12 mouse cellular contexts compared by ENCODE assay signal in genomic region chr4:144903088-144903487, GRCm38 (mm10). TPM values are rescaled to one million over a fixed set of nuclear protein-coding genes. Genes with fewer than 3 reads are reported as not detected.
DNase-seq lines count a peak whose midpoint lies in the region; ATAC-seq and TF ChIP-seq lines count a peak whose summit lies in the region.
"Had no signal": no experiment of that assay in that cellular context is flagged by ENCODE, and none has a peak within 500 bp of the region (broad histone marks: within the 10 kb centered on the region; RNA-seq: fewer than 3 reads in every experiment).

No protein-coding gene starts in this region.

- H3K4me2 ChIP-seq in lung, embryonic 16.5 days (ENCODE audit: low read depth, low read length), result no peak overlapping the region
- H3K4me2 ChIP-seq in liver, embryonic 13.5 days, result no peak overlapping the region
- no peak overlapping the region for H3K4me2 ChIP-seq in stomach, embryonic 16.5 days (ENCODE audit: low read depth, low read length)
- H3K4me2 ChIP-seq: forebrain, embryonic 12.5 days; limb, embryonic 15.5 days had no signal

- no peak overlapping the region for H3K9ac ChIP-seq in lung, embryonic 16.5 days (ENCODE audit: low read length)
- no peak overlapping the region for H3K9ac ChIP-seq in liver, embryonic 13.5 days
- H3K9ac ChIP-seq in stomach, embryonic 16.5 days (ENCODE audit: low read length), result no peak overlapping the region
- H3K9ac ChIP-seq: forebrain, embryonic 12.5 days; limb, embryonic 15.5 days had no signal

- no peak for TF ChIP-seq POLR2A in lung, adult 2 months (IDR thresholded peaks at IDR 0.05; ENCODE audit: borderline replicate concordance, extremely low read depth, low read depth, low read length)

- peaks cover 5% of the 10 kb centered on the region; the same call in 1 of the 2 replicates for H3K36me3 ChIP-seq in lung, embryonic 16.5 days (ENCODE audit: control insufficient read depth, insufficient read depth, low read length)
- peaks cover 8% of the 10 kb centered on the region for H3K36me3 ChIP-seq in liver, embryonic 13.5 days
- H3K36me3 ChIP-seq in stomach, embryonic 16.5 days (ENCODE audit: control insufficient read depth, insufficient read depth, low read length), result no peaks in the 10 kb centered on the region
- H3K36me3 ChIP-seq: forebrain, embryonic 12.5 days; G1E had no signal

- WGBS in lung, embryonic 16.5 days, result 83% methylated on average over 1 of the region's 1 CpGs
- WGBS in lung, adult 2 months, result 70% methylated on average over 1 of the region's 1 CpGs
- 28% methylated on average over 1 of the region's 1 CpGs for WGBS in liver, embryonic 13.5 days (ENCODE audit: insufficient replicate concordance)
- 73% methylated on average over 1 of the region's 1 CpGs for WGBS in stomach, embryonic 16.5 days

- no peak for TF ChIP-seq CTCF in lung, adult 2 months (IDR thresholded peaks at IDR 0.05; ENCODE audit: insufficient read depth, low read length)

- peaks cover 41% of the 10 kb centered on the region for H3K4me1 ChIP-seq in lung, embryonic 16.5 days (replicated peaks; ENCODE audit: control insufficient read depth, insufficient read depth, low read length)
- H3K4me1 ChIP-seq in lung, adult 2 months (ENCODE audit: control insufficient read depth, insufficient read depth, low read length), result peaks cover 70% of the 10 kb centered on the region
- peaks cover 96% of the 10 kb centered on the region for H3K4me1 ChIP-seq in liver, embryonic 13.5 days (replicated peaks)
- H3K4me1 ChIP-seq in stomach, embryonic 16.5 days (ENCODE audit: control insufficient read depth, insufficient read depth, low read length), result peaks cover 55% of the 10 kb centered on the region
- H3K4me1 ChIP-seq: forebrain, embryonic 12.5 days had no signal

- no peaks in the 10 kb centered on the region for H3K27me3 ChIP-seq in lung, embryonic 16.5 days (ENCODE audit: control insufficient read depth, insufficient read depth, low read depth, low read length)
- no peaks in the 10 kb centered on the region for H3K27me3 ChIP-seq in liver, embryonic 13.5 days
- no peaks in the 10 kb centered on the region for H3K27me3 ChIP-seq in stomach, embryonic 16.5 days (ENCODE audit: control insufficient read depth, insufficient read depth, low read length)
- H3K27me3 ChIP-seq: forebrain, embryonic 12.5 days; limb, embryonic 15.5 days had no signal

- peak; percentile 3 for DNase-seq in kidney, adult 18-20 months
- DNase-seq in kidney, adult 11 months, result no peak
- no peak for DNase-seq in lung, adult 2 months
- DNase-seq in liver, embryonic 13.5 days, result no peak
- no peak for DNase-seq in urinary bladder, postnatal 25 days (ENCODE audit: low spot score)
- DNase-seq: cerebellum, adult 2 months; right cerebral cortex, postnatal 25 days had no signal

- no peak for ATAC-seq in lung, embryonic 16.5 days (ENCODE audit: low read depth)
- no peak for ATAC-seq in liver, embryonic 13.5 days (ENCODE audit: low read depth)
- no peak for ATAC-seq in stomach, embryonic 16.5 days (ENCODE audit: insufficient read depth, low FRiP score)

- 0 out of 2 replicates have a peak, but pooled peaks cover 3% of the 10 kb centered on the region for H3K9me3 ChIP-seq in lung, embryonic 16.5 days (ENCODE audit: control insufficient read depth, low read length)
- no peaks in the 10 kb centered on the region for H3K9me3 ChIP-seq in liver, embryonic 13.5 days (replicated peaks)
- no peaks in the 10 kb centered on the region for H3K9me3 ChIP-seq in stomach, embryonic 16.5 days (replicated peaks; ENCODE audit: control insufficient read depth, low read length)
- H3K9me3 ChIP-seq: forebrain, embryonic 12.5 days; G1E; limb, embryonic 15.5 days had no signal

- no peak overlapping the region for H3K4me3 ChIP-seq in lung, embryonic 16.5 days (ENCODE audit: low read length)
- H3K4me3 ChIP-seq in lung, adult 2 months (replicated peaks; ENCODE audit: extremely low read depth, low read depth, low read length), result no peak overlapping the region
- no peak overlapping the region for H3K4me3 ChIP-seq in liver, embryonic 13.5 days (replicated peaks)
- no peak overlapping the region for H3K4me3 ChIP-seq in stomach, embryonic 16.5 days (replicated peaks; ENCODE audit: low read length)
- H3K4me3 ChIP-seq: forebrain, embryonic 12.5 days; limb, embryonic 15.5 days had no signal

- peak overlapping the region; percentile 43 for H3K27ac ChIP-seq in lung, embryonic 16.5 days (ENCODE audit: low read length)
- peak overlapping the region; percentile 64 for H3K27ac ChIP-seq in liver, embryonic 13.5 days
- peak overlapping the region; percentile 74 for H3K27ac ChIP-seq in stomach, embryonic 16.5 days (ENCODE audit: low read length)
- H3K27ac ChIP-seq: forebrain, embryonic 12.5 days; limb, embryonic 15.5 days had no signal

RNA-seq across cellular contexts. Expression of gene Dhrs3, which starts 10.5 kb away (rescaled TPM):
- polyA plus RNA-seq in lung, embryonic 16.5 days (2015; fragmentation: Nextera tagmentation; extraction: Ambion mirVana), result 67.6 and 77.3 TPM in 2 replicates
- 150 and 175 TPM in 2 replicates for polyA plus RNA-seq in lung, adult 2 months (2012; rRNA removed)
- polyA plus RNA-seq in liver, embryonic 13.5 days (2015; fragmentation: Nextera tagmentation; extraction: Ambion mirVana), result 25.0 and 31.3 TPM in 2 replicates
- polyA plus RNA-seq in stomach, embryonic 16.5 days (2015; fragmentation: Nextera tagmentation; extraction: Ambion mirVana), result 118 and 119 TPM in 2 replicates
